Mouse (Mus musculus) lung, postnatal 25 days (tissue): ENCODE data around the gene Map3k5.
"Not testable (repeated sequence)": the region's sequence is repeated elsewhere in the genome, so short reads cannot be mapped to it uniquely, and the experiment has no call there.

Source experiments
- DNase-seq: peaks from one replicate; pipeline ENCODE4 v3.0.0; 2022; ENCODE audit warnings: low spot score

The Map3k5 gene

DNA sequence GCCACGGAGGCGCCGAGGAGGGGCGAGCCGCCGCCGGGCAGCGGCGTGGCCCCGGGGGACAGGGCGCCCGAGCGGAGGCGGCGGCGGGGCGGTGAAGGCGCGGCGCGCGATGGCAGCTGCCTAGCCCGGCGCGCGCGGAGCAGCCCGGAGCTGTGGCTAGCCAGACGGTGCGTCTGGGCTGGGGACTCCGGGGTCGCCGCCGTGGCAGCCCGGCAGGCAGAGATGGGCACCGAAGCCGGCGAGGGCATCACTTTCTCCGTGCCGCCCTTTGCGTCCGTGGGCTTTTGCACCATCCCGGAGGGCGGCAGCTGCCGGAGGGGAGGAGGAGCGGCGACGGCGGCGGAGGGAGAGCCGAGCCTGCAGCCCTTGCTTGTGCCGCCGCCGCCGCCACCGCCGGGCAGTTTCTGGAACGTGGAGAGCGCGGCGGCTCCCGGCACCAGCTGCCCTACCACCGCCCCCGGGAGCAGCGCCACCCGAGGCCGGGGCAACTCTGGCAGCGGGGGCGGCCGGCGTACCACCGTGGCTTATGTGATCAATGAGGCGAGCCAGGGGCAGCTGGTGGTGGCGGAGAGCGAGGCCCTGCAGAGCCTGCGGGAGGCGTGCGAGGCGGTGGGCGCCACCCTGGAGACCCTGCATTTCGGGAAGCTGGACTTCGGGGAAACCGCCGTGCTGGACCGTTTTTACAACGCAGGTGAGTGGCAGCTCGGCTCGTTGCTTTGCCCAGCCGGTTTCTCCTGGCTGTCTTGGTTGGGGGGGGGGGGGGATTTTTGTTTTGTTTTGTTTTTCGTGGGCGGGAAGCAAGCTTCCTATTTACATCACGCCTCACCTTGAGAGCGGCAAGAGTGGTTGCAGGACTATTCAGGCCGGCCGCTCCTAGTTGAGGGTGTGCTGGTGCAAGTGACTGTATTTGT lies at the start of gene Map3k5:
Gene Map3k5, plus strand, starts transcription at position 89 of the 911 bp plus-strand sequence.
- DNase-seq: peak; percentile 28

DNA sequence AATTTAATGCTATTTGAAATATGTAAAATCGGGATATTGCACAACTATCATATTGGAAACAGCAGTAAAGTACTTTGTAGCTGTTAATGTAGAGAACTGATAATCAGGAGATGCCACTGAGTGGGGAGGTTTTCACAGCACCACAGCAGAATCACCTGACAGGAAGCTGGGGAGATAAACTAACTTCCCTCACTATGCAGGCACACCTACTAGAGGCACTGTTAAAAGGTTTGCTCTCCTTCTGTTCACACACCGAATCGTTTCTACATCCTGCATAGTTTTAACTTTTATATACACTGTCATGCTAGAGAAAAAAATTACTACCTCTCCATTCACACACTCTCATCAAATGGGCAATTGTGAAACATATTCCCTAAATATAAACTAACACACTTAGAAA lies 48.0 kb upstream of the Map3k5 start:
- DNase-seq: no peak

DNA sequence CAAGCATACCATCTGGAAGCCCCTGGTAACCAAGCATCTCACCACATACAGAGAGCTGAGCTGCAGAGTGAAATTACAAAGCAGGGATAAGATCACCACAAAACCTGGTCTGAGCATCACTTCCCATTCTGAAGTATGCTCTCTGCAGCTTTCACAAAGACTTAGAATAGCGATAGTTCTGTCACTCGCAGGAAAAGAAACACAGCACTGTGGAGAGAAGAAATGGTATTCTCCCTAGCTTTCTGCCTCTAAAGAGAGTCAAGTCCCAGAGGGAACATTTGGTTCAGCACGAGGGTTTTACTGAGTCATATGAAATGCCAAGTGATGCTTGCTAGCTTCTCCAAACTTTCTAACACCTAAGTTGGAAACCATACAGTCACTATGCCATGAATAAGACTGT lies 44.4 kb upstream of the Map3k5 start:
- no peak for DNase-seq

DNA sequence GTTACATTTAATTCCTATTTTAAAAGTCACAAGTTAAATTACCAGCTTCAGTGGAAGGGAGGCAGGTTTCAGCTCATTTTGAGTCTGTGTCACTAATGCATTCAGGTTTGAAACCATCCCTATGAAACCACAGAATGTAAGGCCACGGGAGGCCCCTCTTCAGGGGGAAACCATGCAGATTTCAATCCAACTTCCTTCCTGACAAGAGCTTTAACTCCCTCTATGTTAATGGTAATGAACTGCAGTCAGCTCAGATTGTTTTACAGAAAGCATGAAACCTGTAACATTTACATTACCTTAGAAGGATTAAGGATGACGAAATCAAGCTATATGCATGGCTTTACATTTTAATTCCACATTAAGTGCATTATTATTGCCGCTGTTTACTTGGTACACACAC lies 42.6 kb upstream of the Map3k5 start:
- DNase-seq: no peak

DNA sequence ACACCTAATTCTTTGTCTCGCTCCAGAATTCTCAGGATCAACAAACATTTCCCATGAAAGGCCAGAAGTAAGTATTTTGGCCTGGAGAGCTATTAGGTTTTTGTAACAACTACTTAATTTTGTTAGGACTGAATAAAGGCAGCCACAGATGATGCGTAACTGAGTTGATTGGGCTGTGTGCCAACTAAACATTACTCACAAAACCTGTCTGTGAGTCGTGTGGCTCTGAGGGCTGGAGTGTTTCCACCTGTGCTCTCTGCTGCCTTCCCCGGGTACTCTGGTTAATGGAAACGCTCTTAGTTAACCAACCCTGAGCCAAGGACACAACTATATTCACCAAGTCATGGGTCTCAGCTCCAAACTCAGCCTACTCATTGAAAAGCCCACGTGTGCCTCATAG lies 41.1 kb upstream of the Map3k5 start:
- DNase-seq: no peak

DNA sequence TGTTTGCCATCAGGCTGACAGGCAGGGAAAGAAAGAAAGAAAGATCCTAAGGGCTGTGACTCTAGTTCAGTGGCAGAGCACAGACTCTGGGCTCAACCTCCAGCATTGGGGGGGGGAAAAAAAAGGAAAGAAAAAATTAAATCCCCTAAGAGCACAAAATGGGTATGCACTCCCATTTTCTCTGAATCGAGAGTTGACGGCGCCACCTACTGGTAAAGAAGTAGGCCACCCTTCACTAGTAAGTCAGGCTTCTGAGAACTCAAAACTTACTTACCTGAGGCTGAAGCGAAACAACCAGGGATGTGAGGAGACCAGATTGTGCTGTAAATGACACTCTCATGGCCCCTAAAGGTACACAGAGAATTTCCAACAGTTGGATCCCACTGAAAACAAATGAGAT lies 40.3 kb upstream of the Map3k5 start:
- peak; percentile 53 for DNase-seq

DNA sequence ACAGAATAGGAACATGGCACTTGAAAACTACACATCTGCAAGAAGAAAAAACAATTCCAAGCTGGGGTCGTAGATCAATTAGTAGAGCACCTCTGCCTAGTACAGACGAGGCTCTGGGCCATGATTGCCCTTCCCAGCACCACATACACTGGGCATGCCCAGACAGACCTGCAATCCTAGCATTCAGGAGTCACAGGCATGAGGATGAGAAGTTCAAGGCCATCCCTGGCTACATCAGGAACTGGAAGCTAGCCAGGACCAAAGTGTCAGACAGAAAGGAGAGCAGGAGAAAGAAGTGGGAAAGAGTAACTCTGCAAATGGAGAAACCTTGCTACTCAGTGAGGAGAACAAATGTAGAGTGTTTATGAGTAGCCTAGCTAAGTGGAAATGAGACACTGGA lies 34.1 kb upstream of the Map3k5 start:
- DNase-seq: no peak

DNA sequence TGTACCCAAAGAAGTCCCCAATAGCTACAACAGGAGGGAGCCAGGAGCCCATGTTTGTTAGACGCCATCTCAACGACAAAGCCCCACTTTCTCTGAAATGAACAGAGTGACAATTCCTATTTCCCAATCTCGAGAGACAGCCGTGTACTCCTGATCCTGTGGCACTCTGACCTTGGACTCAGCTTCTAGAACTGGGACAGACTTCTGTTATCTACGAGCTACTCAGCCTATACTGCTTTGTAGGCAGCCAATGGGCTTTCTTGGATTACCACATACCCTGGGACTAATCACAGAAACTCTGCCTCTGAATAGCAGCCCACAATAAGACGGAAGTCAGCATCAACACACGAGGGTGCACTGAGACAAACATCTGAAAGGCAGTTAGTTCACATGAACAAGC lies 32.3 kb upstream of the Map3k5 start:
- DNase-seq: no peak

DNA sequence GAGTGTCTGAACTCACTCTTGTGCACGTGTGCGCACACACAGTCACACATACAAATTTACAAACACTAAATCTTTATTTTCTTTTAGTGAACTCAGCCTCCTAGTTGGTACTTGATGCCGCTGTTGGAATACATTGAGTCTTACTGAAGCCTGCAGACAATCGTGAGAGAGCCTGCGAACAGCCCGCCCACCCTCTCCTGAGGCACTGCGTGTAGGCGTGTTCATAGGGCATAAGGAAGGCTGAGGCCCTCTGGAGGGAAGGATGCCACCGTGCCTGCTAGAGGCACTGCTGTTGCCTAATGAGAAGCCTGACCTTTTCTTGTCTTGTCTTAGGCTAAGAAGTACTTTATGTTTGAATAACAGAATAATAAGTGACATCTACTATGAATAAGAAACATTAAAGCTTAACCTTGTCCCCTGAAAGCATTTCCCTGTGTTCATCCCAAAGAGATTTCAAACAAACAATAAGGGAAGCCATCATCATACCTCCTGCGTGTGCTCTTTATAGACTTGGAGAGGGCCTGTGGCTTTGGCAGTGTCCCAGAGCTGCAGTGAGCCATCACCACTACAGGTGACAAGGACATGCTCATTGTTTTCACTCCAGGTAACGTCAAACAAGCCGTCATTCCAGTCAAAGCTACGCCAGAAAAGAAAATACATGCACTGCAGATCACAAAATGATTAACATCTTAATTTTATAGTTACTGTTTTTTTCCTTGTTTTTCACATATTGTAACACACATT lies 30.0 kb upstream of the Map3k5 start:
- DNase-seq: no peak

DNA sequence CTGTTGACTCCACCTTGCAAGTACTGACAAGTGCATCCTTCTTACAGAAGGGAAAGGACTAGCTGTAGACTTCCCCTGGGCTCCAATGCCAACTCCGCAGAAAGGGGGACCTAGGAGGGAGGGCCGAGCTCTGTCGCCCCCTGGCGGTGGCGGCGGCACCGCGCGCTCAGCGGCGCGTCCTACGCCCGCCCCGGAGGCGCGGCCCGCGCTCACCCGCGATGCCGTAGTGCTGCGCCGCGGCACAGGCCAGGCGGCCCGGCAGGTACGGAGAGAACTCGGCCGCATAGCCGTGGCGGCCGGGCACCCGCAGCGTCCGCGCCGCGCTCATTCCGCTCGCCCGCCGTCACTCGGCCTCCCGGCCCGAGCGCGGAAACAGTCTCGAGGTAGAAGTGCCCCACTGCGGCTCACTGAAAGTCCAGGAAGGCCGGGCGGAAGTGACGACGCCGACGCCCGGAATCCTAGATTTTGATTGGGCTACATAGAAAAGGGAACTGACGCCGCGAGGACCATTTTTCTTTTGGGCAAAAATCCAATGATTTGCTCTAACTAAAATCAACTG lies 26.9 kb upstream of the Map3k5 start, which contains the start of gene Pex7:
Gene Pex7, minus strand, starts transcription at position 444 of the 559 bp plus-strand sequence.
- DNase-seq: peak; percentile 93

DNA sequence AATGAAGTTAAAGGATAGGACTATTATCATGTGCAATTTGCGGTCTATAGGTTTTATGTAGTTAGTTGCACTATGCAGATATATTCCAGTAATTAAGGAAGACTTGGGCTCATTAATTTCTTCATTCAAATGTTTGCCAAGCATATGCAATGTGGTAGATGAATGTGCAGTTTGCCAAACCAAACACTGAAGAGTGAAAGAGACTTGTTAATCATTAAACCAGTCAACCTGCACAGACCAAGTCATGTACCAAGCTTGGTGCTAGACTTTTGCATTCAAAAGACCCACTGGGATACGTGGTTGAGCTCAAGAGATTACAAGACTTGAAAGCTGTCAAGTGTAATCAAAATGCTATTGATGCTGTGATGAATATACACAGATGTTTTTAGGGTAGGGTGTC lies 26.2 kb upstream of the Map3k5 start:
- no peak for DNase-seq

DNA sequence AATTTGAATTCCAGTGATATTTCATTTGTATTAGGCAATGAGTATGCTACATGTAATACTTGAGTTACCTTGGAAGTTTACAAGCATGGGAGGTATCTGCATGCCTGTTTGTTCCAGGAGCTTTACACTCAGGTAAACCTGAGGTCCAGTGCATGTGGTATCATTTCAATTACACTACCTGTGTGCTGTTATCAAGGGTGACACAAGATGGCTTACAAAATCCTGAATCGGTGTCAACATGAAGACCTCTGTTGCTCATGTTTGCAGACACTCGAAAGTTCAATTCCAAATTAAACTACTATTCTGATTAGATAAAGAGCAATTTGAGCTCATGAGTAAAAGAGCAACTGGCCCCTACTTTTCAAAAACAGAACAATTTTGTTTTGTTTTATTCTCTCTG lies 23.8 kb upstream of the Map3k5 start:
- DNase-seq: no peak

DNA sequence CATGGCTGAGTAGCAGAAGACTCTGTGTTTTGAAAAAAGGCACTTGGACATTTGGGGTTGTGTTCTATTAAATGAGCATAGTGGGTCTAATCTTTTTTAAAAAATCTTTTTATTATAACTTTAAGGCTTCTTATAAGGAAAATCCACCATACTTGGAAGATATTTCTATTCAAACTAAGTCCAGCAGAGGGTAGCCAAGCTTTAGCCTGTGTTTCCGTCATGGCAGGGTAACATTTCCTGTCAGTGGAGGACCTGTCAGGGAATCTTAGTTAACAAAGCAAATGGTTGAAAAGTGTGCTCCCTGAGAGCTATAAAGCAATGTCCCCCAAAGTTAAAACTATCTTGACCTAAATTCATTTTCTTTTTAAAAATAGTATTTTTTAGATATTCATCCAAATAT lies 22.7 kb upstream of the Map3k5 start:
- no peak for DNase-seq

DNA sequence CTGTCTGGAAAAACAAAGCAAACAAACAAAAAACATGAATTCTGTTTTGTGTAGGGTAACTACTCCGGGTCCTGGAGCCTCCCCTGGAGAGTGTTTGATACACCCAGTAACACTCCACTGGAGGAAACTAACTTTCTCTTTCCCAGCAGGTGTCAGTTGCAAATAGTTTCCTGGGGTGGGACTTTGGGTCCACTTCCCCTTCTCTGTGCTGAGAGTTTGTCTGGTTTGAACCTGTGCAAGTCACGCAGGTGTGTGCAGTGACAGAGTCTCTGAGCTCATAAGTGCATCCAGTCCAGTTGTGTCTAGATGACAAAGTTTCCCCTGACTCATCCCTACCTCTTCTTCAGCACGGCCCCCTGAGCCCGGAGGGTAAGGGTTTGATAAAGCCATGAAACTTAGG lies 20.5 kb upstream of the Map3k5 start:
- DNase-seq: no peak

DNA sequence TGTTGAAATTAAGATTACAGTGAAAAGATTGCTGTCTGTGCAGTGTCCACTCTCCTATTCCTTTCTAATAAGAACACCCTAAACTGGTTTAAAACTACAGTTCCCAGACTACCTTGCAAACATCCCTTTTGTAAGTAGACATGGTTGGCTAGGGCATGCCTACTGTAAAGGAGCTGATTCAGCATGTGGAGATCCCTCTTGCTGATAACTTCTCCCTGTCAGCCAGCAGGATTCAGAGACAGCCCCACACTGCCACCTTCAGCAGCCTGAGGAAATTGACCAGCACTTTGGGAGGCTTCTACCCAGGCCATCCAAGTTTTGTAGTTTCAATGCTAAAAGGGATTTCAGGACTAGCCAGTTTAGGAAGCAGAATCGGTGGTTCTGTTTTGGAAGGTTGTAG lies 19.0 kb upstream of the Map3k5 start:
- peak; percentile 73 for DNase-seq

DNA sequence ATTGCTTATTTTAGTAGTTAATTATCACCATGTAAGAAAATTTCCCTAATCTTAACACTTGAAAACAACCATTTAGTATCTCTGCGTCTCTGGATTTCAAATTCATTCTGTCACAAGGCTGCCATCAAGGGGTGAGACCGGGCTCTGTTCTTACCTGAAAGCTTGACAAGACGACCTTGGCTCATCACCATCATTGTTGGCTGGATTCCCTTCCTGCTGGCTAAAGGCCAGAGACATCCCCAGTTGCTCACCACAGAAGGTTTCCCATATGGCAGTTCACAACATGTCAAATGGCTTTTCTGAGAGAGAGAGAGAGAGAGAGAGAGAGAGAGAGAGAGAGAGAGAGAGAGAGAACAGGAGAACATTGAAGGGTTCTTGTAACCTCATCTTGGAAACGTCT lies 11.9 kb upstream of the Map3k5 start:
- no peak for DNase-seq

DNA sequence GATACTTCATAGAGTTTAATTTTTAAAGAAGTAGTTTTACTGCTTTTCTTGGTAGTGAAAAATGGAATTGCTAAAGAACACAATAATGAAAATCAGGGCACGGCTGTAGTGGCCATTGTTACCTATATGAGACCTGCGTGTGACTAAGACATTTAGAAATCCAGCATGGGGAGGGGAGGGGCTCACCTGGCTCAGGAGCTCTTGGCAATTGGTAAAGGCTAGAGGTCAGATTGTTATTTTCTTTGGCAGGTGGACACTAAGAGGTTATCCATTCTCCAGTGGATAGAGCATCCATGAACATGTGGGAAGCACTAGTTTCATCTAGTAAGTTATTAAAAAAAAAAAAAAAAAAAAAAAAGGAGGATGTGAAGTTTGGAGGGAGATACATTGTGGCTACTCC lies 10.0 kb upstream of the Map3k5 start:
- no peak for DNase-seq

DNA sequence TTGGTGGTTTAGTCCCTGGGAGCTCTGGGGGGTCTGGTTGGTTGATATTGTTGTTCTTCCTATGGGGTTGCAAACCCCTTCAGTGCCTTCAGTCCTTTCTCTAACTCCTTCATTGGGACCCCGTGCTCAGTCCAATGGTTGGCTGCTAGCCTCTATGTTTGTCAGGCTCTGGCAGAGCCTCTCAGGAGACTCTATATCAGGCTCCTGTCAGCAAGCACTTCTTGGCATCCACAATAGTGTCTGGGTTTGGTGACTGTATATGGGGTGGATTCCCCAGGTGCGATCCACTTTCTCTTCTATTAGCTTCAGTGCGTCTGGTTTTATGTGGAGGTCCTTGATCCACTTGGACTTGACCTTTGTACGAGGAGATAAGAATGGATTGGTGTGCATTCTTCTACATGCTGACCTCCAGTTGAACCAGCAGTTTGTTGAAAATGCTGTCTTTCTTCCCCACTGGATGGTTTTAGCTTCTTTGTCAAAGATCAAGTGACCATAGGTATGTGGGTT lies 7.8 kb upstream of the Map3k5 start:
- not testable (repeated sequence) for DNase-seq

DNA sequence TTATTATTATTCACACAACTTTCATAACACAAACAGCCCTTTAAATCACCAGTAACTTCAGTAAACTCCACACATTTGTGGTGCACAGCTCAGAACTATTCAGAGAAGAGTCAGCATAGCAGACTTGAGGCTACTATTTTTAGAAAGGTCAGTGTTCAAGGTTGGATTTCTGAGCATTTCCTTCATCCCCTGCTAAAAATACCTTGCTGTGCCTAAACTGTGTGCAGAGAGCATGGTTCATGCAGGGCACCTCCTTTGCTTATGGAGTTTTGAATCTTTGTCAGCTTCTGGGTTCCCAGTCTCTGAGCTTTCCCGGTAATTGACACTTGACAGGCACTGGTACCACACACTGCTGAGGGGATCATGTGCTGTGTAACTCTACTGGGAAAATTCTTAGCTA lies 6.1 kb upstream of the Map3k5 start:
- DNase-seq: no peak

DNA sequence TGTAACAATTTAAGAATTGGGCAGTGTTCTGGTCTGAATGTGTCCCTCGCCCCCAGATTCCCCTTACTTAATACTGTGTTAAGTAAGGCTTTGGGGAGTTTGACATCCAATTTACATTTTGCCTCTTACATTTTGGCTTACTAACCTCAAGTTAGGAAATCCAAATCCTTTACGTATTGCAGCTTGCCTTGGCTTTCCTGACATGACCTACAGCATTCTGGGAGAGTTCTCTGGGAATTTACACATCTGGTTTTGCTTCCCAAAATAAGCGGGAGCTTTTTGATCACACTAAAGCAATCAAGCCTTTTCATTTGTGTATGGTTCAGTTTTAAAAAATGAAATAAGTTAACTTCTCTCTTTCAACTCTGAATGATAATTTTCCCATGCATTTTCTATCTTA lies 1.3 kb upstream of the Map3k5 start:
- DNase-seq: no peak

DNA sequence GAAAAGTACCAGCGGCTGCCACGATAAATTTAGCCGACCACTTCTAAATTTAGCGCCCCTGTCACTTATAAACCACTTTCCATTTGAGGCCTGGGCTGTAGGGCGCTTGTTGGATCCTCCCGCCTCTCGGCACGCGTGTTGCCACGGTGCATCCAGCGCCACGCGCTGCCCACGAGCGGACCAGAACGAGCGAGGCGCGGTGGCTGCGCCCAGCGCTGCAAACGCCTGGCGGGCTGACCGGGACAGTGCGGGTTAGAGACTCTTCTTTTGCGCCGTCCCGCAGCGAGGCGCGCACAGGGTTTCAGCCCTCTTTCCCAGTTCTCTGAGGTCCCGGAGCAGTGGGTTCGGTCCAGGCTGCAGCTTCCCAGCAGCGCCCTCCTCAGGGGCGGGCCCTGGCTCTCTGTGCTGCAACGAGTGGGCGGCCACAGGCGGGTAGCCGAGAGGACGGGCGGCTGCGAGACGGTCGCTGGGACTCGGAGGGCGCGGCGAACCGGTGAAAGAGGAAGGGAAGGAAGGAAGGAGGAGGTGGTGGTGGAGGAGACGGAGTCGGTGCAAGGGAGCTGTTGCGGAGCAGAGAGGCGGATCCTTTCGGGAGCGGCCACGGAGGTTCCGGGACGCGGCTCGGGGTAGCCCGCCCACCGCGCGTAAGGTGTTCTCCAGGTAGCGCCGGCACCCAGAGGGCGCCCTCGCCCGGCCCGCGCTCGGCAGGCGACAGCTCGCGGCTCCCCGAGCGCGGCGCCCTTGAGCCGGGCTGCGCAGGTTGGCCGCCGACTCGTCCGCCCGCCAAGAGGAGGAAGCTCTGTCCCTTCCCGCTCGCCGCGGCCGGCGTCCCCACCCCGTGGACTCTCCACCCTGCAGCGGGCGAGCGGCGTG lies 525 bp upstream of the Map3k5 start:
- DNase-seq: peak; percentile 89

DNA sequence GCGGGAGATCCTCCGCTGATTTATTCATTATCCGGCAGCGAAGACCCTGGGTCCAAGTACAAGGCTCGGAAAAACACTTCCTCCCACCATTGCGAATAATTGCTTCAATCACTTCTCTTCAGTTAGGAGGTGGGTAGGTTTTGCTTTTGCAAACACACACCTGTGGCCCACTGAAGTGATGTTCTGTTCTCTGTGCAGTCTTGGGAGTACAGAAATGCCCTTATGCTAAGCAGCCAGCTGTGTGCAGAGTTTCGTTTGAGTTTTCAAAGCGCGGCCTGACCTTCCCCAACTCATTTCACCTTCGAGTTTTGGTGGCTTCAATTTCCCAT lies 987 bp downstream of the Map3k5 start:
- DNase-seq: no peak
